Mouse (Mus musculus) mature B cell (primary cell): ENCODE measurements around the gene Tgfbr2.

ENCODE experiments used
- in situ Hi-C: fragments of 300-500 bp; cut with MboI; formaldehyde crosslinking; loops from 2 replicates; pipeline ENCODE4 v1.14.3; 2019

The Tgfbr2 gene

DNA sequence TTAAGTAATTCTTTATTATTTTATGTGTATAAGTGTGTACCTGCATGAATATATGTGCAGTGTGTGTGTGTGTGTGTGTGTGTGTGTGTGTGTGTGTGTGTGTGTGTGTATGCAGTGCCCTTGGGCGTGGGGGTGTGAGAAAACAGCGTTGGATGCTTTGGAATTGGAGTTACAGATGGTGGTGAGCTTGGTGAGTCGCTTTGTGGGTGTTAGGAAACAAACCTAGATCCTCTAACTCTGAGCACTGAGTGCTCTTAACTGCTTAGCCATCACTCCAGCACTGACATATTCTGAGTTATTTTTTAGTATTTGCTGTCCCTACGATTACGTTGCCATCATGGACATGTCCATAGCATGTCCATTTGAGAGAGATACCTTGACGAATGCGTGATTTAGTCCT, 59.3 kb downstream of the Tgfbr2 start:
- in situ Hi-C loops: no loop called here

DNA sequence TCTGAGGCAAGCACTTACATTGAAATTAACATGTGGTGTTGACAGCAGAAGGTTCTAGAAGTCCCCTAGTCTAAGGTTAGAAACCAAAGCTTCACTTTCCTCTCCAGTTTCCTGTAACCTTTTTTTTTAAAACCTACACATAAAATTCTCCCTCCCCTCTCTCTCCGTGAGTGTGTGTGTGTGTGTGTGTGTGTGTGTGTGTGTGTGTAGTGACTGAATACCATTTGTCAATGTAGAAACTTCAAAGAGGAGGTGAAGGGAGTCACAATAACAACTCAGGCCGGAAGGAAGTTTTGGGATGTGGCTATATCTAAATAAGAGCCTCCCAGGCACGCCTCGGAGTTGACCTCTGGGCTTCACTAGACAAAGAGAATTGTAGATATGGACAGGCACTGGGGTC, 60.8 kb downstream of the Tgfbr2 start:
- in situ Hi-C loops: no loop called here

DNA sequence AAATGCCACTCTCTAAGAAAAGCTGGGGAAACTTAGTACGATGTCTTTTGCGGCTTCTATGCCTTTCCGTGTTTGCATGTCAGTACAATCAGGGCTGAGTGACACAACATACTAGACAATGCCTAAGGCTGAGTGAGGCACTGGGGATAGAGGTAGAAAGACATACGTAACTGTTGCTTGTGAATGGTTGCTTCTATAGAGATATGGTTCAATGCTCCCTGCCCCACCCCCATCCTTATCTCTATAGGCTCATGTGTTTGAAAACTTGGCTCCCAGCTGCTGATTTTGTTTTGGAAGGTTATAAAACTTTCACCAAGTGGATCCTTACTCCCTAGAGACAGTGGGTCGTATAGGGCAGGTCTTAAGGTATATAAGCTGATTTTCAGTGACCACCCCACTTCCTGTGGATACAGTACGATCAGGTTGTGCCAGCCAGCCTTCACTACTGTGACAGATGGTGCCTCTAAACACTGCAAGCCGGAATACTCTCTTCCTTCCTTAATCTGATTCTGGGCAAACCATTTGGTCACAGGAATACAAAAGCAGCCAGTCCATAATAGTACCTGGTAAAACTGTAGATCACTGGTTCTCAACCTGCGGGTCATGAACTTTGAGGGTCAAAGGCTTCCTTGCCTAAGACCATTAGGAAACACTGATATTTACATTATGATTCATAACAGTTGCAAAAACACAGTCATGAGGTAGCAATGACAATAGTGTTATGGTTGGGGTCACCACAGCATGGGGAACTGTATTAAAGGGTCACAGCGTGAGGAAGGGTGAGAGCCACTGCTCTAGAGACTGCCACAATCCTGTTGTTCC, 63.8 kb downstream of the Tgfbr2 start:
- in situ Hi-C loops: no loop called here

DNA sequence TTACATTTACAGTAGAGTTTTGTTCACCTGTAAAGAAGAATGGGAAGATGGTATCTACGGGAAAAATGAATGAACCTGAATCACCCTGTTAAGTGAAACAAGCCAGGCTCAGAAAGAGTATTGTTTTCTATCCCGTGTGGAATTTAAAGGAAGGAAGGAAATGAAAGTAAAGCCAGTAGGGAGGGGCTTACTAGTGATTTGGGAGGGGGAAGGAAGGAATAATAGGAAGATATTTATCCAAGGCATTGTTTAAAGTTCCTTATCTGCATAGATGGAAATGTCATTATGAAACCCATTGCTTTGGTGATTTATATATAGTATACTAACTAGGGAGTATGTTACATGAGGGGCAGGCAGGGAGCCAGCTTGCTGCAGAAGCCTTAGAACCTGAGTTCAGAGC, 66.4 kb downstream of the Tgfbr2 start:
- in situ Hi-C loops: no loop called here

DNA sequence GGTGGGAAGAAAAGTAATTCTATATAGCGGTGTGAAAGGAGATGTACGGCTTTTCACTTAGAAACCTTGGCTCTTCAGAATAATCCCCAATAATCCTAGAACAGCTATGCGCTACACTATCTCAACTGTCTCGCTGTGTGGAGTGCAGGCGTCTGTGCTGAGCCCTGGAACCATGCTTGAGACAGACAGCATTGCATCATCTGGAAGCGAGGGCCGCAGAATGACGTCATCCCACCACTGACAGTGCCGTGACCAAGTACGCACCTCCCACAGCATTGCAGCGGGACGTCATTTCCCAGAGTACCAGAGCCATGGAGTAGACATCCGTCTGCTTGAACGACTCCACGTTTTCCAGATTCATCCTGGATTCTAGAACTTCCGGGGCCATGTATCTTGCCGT, 70.4 kb downstream of the Tgfbr2 start:
- in situ Hi-C loops: no loop called here

DNA sequence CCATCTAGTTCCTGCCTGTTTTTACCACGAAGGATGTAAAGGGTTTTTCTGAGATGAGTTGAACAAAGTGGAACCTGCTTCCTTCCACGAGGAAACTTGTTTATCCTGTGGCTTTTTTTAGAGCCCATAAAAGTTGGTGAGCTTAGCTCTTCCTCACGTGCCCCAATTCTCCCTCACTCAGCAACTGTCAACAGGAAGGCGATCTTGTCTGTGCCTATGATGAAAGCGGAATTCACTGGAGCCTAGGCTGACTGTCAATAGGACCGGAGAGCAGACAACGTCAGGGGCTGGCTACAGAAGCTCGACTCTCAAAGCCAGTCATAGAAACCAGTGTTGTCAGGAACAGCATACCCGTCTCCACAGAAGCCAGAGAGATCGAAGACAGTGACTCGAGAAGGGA, 73.3 kb downstream of the Tgfbr2 start:
- in situ Hi-C loops: no loop called here

DNA sequence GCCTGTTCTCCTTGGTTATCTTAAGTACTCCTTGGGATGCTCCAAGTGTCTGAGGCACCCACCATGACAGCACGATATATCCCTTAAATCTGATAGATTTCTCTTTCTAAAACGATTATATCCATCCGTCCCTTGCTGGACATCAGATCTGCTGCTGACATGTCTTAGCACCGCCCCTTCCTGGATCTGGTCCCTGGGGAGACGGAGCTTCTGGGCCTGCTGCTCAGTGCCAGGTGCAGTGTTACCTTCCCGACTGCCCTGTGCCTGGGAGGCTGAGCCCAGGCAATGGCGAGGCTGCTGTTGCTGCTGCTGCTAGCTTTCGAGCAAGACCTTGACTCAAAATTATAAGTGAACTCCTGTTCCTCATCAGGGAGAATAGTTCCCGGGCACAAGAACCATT, 75.1 kb downstream of the Tgfbr2 start:
- in situ Hi-C loops: no loop called here

DNA sequence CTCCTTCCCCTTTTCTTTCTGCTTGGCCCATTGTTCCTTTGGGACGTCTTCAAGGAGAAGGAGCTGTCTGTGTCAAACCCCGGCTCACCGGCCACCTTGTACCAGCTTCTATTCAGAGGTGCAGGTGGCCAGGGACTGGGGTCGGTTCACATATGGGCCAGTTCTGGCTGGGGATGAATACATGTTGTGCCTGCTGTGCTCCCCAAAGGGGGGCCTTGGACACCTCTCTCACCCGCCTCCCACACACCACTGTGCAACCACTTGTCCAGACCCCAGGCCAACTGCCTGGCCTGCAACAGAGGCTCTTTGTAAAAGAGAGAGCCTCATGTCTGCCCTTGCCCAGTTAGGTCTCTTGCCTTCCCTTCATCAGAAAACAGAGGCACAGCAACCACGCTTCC, 75.6 kb downstream of the Tgfbr2 start:
- in situ Hi-C loops: no loop called here

DNA sequence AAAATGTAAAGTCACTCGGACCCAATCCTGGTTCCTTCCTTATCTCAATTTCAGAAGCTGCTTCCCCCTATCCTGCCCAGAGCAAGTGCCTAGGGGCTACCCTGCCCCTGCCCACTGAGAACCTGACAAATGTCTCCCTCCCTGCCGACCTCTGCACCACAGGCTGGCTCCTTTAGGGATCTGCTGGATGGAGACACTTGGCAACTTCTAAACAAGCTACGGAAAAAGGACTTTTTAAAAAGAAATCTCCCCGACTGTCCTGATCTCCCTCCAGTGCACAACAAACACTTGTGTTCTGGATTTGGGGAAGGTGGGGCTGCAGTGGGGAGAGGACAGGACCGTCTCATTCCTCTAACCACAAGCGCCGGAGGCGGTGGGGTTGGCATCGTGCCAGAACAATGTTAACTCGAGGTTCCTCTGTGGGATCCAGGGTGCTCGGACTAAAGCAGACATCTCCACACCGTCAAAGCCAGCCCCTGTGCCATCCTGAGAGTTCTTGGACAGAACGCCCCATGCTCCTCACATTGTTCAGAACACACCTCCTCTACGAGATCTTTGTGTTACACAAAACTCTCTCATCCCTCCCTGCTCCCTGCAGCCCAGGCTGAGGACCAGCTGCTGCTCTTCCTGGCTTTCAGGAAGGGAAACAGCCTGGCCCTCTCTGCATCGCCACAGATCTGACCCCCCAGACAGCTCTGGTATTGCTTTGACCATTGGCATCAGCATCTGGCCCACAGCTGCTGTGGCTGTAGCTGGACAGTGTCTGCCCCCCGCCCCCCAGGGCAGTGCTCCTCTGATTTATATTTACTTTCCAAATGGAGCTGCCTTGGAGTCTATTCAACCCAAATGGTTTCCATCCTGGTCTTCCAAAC, 76.2 kb downstream of the Tgfbr2 start:
- in situ Hi-C loops: no loop called here

DNA sequence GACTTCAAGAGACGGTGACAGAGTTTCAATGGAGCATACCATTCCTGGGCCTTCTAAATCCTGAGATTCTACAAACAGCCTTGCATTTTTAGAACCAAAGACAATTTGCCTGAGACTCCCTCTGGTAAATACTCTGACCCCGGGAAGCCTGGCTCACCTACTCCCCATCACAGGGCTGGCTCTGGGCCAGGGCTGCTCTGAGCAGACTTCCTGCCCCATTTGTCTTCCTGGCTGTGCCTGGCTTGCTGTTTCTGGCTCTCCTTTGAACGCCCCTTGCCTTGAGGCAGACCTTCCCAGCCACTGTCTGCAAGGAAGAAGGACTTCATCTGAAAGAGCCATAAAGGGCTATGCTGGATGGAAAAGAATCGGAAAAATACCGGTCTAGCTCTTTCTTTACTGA, 83.2 kb downstream of the Tgfbr2 start:
- in situ Hi-C loops: no loop called here

DNA sequence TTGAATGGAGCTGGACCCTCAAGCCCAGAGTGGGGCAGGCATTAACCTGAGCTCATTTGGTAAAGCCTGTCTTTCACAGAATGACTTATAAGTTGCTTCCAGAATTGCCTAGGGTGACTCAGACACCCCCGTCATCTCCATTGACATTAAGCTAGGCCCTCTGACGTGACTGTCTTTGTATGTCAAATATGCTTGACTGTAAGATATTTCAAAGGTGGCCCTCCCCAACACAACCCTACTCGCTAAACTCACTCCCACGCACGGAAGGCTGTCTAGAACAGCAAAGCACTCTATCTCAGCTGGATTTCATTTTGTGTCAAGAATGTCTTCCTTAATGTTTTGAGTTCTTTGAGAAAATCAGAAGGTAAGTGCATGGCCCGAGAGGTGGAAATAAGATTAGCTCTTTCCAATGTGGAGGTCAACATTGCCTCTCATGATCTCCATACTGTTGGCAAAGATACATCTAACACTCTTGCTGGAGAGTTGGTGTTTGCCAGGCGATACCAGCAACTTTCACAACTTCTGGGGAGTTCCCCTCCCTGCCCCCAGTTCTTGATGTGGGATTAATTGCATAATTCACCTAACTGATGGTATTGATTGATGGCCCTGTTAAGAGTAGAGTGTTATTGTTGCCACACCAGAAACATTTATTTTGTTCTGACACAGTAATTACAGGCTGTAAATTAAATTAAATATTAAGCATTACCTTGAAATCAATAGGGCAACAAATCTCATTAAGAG, 83.9 kb downstream of the Tgfbr2 start:
- in situ Hi-C loops: no loop called here

DNA sequence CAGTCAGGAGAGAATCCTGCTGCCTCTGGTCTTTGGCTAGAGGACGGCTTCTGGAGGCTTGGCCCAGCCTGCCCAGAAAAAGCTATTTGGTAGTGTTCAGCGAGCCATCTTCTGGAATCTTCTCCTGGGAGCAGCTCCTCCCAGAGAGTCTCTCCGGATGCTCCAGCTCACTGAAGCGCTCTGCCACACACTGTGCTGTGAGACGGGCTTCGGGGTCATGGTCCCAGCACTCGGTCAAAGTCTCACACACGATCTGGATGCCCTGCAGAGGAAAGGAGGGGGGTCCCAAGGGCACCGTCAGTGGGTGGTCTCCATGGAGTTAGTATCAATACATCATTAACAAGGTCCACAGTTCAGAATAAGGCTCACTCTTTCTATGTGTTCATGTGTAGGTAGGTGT, 84.9 kb downstream of the Tgfbr2 start:
- in situ Hi-C loops: no loop called here

DNA sequence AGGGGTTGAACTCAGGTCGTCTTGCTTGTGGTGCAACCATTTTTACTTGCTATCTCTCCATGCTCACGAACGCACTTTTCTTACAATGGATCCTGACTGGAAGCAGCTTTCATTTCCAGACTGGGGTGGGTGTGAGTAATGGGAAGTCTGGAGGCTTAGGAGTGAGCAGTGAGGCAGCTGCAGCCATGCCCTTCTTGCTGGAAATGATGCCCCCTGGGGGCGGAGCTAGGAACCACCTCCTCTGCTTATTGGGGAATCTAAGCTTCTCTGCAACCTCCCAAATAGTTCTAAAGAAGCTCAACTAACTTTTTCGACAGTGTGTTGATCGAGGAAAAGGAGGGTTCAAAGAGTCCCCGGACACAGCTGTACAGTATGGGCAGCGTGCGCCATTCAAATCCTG, 86.2 kb downstream of the Tgfbr2 start:
- in situ Hi-C loops: no loop called here

DNA sequence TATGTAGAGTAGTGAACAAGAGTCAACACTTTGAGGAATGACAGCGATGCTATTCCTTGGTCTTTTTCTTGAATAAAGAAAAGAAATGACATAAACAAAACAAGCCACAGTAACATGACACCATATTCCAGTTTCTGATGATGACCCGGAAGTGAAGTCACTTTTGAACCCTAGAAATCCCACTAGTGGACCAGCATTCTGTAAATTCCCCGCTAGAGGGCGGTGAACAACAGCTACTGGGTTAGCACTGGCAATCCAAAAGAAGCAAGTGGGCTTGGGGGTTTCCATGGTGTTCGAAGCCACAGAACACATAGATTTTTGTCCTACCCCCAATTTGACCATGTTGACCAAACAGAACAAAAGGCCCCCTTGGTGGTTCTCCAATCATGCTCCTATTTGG, 87.3 kb downstream of the Tgfbr2 start:
- in situ Hi-C loops: no loop called here

DNA sequence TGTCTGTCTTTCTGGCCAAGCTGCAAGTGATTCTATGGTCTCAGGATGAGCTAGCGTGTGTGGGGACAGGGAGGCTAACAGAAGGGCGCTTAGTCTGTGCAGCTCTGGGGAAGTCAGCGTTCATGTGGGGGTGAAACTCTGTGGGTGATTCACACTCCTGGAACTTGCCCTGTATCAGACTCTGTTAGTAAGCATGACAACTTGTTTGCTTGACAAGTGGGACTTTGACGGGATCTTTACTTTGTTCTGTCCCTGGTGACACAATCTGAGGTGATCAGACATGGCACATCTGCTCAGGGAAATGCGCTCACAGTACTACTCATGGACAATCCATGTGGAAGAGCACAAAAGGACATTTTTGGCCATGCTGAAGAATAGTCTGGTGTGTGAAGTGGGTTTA, 87.9 kb downstream of the Tgfbr2 start:
- in situ Hi-C loops: no loop called here

DNA sequence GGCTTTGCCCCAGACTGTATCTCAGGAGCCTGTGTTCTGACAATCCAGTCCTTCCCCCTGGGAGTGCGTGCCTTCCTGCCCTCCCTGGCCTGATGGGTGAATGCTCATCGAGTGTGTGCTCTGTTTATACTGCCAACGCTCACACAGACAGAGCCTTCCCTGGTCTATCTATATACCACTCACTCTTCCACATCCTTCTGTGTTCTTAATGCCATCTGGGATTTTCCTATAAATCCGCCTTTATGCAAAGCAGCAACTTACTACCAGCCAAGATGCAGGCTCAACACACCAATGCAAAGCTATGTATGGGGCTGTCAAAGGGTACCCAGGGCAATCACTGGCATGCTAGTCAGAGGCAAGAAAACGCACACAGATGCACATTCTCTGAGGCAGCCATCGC, 89.2 kb downstream of the Tgfbr2 start:
- in situ Hi-C loops: no loop called here

DNA sequence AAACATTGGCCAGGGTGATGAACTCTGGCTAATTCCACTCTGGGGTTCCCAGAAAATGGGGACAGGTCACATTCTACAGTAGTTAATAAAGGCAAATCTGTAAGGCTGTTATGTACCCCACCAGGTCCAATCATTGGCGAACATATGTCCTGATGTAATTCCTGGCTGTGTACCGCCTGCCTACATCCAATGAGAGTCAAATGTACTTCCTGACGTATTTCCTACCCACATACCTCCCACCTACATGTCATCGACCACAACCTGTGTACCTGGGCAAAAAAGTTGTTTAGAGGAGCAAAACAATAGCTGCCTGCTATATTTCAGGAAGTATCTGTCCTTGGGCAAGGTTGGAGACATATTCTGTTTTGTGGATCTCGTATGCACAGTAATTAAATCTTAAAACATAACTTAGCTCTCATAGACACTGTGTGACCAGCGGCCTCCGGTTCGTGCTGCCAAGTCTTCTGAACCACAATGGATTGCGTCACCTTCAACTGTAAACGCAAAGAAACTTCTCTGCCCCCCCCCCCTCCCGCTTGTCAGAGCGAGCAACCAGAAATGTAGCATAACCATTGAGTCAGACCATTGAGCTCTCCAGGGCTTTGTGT, 90.7 kb downstream of the Tgfbr2 start:
- in situ Hi-C loops: no loop called here

DNA sequence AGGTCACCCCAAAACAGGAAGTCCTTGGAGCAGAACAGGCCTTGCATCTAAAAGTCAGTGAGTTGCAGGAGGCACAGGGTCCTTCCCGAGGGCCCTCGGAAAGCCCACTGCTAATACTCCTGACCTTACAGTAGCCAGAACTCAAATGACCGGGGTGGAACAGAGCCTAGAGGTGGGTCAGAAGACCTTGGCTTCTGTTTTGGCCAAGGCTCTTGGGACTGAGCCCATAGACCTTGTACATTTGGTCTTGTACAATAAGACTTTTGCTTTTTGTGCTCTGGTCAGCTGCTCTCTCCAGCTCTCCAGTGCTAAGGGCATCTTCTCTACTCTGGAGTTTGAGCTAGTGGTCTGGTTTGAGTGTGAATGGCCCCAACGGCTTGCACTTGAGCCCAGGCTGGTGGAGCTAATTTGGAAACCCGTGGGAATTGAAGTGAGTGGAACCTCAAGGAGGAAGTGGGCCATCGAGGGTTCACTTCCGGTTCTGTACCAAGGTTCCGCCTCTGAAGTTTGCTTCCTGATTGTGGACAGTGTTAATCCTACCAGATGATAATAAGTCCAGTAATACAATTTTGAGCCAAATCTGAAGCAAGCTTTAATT, 91.3 kb downstream of the Tgfbr2 start:
- in situ Hi-C loops: no loop called here

DNA sequence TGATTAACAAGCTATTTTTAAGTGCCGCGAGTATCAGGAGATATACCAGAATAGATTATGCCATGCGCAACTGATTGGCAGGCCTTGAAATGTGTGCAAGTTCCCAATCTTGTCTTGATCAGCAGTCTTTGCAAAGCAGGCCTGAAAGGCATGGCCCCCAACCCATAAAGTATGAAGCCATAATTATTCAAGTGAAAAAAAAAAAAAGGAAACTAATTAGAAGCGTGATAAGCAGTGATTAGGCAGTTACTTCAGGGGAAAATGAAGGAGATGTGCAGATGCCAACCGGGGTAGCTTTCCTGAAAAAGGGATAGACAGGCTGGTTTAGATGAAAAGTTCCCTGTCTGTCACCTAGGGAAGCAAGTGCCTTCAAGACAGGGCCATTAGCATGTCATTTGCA, 91.9 kb downstream of the Tgfbr2 start:
- in situ Hi-C loops: no loop called here

DNA sequence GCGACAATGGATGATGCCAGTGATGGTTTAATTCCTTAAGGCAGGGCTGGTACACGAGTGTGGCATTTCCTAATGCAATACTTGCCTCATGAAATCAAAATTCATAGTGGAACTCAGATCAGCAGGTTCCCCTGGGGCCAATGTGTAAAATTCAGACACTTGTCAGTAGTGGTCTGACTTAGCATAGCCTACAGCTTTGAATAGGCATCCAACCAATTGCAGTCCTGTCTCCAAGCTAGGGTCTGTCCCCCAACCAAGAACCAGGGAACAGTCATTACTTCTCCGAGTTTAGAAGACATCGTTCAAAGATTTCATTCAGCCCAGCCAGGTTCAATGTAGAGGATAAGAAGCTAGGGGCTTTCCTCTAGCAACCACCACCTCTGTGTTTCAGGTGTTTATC, 93.4 kb downstream of the Tgfbr2 start:
- in situ Hi-C loops: no loop called here

DNA sequence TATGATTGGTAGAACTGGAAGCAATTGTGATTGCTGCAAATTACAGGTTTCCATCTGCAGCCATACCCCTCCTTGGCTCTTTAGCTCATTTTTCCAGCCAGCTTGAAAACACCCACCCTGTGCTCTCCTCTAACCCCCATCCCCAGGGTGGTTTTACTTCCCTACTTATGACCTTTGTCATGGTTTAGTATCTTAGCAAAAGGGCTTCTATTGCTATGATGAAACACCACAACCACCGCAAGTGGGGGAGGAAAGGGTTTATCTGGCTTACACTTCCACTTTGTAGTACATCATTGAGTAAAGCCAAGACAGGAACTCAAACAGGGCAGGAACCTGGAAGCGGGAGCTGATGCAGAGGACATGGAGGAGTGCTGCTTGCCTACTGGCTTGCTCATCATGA, 97.7 kb downstream of the Tgfbr2 start:
- in situ Hi-C loops: no loop called here

DNA sequence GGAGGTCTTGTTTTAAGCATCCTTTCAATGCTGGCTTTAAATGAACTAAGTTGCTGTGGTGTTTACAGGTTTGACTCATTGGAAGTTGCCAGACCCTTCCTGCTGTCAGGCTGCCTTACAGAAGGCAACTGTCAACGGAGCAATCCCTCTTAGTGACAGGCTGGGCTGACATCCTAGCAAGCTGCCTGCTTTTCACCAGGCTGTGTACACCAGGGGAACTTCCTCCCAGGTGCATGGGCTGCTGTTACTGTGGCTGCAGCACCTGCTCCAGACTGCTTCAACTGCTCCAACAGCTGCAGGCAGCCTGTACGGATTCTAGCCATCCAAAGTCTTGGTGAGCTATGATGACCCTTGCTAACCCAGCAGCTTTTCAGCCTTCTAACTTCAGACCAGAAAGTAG, 98.2 kb downstream of the Tgfbr2 start:
- in situ Hi-C loops: no loop called here
